Mouse (Mus musculus) adrenal gland, postnatal 14 days (tissue): Measurements from ENCODE around the gene Ghrl. TPM values are rescaled to one million over a fixed set of nuclear protein-coding genes. Genes with fewer than 3 reads are reported as not detected.
"Not testable (repeated sequence)": the region's sequence is repeated elsewhere in the genome, so short reads cannot be mapped to it uniquely, and the experiment has no call there.

Experiments
- DNase-seq: peaks from one replicate; pipeline ENCODE4 v3.0.0; 2021; ENCODE audit warnings: mixed read lengths
- long read RNA-seq, 2 experiments: library from polyadenylated mRNA; stranded (forward); transcript quantifications; one replicate each; pipeline ENCODE4 v2.0.0; 2021
- total RNA-seq: library from RNA; stranded (reverse); gene quantifications from 2 replicates; pipeline ENCODE4 v1.2.3, GENCODE M21; 2021

The Ghrl gene
- not detected in 2 replicates for total RNA-seq
- long read RNA-seq, experiment 1, result 0 reads
- long read RNA-seq, experiment 2, result 0 reads

DNA sequence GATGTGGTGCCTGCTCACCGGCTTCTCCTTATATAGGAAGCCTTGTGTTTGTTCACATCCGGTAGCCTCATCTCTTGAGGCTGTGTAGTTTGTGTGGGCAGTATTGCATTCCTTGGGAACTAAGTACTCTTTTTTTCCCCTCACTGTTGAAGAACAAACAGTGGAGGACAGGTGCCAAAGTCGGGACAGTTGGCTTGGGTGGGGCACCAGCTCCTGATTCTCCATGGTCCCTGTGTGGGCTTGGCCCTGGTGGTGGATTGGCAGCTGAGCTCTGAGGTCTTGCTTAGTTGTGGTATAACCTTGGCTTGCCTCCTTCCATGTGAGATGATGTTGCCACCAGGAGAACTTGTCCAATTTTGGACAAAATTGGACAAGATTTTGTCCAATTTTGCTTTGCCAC is at the start of gene Ghrl:
Gene Ghrl (minus strand): TSS at position 3 of the 400 bp plus-strand sequence.
- no peak for DNase-seq

DNA sequence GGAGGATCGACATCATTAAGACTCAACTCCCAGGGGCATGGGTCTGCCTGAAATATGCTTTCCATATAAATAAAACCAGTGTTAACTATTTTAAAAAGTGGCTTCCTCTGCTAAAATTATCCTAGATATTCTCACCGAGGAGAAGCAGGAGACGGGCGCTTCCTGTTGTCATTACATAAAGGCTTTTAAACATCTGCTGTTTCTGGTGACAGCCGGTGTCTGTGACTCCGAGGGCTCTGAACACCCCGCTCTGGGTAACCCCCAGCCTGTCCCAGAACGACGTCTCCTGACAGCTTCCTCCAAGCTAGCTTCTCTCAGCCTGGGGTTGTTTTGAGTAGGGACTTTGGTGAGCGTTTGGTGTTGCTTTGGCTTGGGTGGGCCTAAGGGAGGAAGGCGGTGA is 49.1 kb upstream of the Ghrl start:
- no peak for DNase-seq

DNA sequence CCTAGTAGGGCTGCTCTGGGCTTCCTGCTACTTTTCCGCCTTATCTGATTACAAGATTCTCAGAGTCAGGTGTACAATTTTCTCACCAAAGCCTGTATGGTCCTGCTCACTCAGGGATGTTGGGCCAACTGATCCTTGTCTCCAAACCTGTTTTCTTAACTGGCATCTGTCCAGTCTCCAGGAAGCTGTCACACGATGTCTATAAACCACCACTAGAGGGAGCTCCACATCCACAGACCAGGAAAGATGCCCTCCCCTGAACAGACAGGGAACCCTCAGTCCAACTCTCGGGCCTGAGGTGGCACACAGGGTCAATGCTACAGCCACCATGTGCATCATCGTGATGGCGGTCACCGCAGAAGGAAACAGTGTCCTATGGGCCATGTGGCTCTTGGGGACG is 42.0 kb upstream of the Ghrl start:
- DNase-seq, result peak; percentile 72

DNA sequence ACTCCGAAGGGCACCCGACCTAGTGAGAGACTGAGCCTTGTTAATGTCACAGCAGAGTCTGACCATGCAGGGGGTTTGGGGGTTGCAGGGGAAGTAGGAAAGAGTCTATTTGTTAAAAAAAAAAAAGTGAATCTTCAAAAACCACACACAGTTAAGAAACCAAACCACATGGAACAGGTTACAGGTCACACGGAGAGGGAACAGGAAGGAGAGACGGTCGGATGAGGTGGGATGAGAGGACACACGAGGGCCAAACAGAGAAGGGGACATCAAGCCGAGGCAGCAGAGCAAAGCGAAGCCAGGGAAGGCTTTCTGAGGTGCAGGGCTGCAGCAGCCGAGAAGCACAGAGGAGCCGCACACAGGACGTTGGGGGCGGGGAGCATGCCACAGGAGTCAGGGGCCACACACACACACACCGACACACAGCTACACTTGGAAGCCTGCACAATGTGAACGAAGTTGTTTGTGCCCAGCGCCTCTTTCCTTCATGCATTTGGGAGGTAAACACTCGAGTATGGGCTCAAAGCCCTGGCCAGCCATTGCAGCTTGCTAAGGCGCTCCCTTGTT is 29.5 kb upstream of the Ghrl start:
- no peak for DNase-seq

DNA sequence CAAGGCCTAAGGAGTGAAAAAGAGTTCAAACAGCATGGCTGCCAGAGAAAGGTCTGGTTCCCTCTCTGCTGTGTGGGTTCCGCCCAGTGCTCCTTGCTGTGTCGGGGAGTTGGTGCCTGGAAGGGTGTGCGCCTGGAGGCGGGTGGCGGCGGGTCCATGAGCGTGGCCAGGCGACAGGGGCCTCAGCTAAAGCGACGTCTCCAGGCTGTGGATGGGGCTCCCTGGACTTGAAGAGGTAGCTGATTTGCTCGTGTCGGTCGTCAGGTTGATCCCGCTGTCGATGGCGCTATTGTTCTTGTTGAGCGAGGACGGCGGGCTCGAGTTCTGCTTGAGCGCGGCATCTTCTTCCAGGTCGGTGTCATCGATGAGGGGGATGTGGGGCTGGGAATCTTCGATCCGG is 28.7 kb upstream of the Ghrl start:
- no peak for DNase-seq

DNA sequence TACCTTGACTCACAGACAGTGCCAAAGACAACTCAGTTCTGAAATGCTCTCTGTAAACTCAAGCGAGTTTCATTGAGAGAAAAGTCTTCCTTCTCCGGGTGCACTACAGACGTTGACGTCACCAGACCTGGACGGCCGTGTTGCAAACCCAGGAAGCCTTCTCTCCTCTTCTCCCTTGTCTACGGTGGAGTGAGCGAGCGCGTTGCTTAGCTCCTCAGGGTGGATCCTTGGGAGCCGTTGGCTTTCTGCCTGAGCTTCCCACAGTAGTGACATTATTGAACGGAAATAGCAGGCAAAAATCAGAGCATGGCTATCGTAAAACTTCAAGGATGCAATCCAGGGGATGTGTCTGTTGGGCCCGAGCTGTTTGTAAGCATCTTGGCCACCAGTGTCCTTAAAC is 27.6 kb upstream of the Ghrl start:
- DNase-seq, result no peak

DNA sequence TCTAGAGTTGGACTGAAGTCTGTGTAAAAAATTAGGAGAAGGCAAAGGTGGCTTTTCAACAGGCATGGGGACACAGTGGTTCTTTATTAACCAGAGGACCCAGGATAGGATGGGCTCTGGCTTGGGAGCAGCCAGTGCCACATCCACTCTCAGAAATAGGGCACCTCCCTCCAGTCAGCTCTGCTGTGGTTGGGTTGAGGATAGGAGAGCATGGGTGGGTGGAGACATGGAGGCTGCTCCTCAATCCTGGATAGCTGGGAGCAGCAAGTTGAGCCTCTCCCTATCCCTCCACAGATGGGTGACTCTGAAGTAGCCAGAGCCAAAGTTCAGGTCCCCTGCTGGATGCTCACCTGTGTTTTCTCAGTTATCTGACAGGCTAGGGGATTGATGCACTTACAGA is 25.4 kb upstream of the Ghrl start:
- no peak for DNase-seq

DNA sequence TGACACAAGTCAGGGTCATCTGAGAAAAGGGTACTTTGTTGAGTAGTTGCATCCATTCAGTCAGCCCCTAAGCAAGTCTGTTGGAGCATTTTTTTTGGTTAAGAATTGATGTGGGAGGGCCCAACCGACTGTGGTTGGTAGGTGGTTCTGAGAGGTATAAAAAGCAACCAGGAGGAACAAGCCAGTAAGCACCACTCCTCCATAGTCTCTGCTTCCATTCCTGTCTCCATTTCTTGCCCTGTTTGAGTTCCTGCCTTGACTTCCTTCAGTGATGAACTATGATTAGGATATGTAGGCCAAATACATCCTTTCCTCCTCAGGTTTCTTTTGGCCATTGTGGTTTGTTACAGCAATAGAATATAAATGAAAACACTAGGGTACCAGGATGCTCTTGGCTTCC is 23.4 kb upstream of the Ghrl start:
- no peak for DNase-seq

DNA sequence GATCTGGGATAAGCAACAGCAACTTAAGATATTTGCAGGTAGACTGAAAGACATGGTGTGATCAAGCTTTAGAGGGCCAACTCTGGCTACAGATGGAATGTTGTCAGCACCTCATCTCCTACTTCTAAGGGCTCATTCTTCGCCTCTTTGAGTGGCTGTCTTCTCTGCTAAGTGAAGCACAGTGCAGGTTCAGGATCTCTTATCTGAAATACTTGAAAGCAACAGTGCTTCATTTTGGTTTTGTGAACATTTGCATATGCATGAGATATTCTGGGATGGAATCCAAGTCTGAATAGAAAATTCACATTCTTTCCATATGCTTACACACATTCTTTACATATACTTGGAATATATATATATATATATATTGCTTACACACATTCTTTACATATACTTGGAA is 22.6 kb upstream of the Ghrl start:
- DNase-seq, result no peak

DNA sequence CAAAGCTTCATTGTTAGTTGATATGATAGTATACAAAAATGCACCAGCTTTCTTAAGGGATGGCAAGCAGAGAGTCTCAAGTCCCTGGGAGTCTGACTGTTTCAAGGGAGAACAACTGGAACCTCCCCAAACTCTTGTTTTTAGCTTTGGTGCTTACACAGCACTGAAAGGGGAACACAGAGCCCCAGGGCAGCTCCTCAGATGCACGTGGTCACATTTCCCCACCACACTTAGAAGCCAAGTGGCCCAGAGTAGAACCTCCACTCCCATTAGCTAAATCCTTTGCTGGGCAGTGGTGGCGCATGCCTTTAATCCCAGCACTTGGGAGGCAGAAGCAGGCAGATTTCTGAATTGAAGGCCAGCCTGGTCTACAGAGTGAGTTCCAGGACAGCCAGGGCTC is 21.7 kb upstream of the Ghrl start:
- DNase-seq, result no peak

DNA sequence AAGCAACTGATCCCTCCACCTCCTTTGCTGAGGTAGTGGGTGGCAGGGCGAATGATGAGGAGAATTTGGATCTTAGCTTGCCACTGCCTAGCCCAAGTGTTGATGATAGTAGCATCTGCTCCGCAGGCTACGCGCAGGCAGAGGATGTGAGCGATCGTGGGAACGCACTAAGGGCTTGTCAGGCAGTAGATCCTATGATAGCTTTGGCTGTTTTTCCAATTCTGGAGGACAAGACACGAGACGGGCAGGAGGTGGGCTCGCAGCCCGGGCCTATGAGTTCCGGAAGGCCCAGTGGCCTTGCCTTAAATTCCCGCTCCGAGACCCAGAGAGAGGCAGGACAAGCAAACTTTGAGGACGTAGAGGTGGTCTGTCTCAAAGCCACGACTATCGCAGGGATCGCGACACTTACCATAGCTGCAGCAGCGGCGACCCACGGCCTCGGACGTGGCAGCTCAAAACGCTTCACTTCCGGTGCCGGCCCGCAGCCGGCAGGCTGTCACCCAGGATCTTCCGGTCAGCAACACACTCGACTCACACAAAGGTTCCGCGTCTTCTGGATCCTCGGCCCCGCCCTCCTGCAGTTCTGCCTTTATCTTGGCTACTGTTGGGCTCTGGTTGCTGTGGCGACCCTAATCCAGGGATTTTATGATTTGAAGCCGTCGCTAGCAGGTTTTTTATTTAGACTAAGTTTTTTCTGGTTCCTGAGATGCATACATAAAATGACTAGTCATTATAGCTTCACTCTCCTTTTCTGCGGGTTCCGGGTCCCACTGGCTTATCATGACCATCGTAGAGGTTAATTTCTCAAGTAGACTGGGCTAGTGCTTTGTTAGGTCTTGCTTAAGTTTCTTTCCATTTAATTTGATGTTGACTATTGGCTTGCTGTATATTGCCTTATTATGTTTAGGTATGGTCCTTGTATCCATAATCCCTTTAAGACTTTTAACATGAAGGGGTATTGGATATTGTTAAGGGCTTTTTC is 20.8 kb upstream of the Ghrl start, which contains the start of gene Sec13:
Gene Sec13 (minus strand): TSS at position 508 of the 982 bp plus-strand sequence.
- peak; percentile 91 for DNase-seq

DNA sequence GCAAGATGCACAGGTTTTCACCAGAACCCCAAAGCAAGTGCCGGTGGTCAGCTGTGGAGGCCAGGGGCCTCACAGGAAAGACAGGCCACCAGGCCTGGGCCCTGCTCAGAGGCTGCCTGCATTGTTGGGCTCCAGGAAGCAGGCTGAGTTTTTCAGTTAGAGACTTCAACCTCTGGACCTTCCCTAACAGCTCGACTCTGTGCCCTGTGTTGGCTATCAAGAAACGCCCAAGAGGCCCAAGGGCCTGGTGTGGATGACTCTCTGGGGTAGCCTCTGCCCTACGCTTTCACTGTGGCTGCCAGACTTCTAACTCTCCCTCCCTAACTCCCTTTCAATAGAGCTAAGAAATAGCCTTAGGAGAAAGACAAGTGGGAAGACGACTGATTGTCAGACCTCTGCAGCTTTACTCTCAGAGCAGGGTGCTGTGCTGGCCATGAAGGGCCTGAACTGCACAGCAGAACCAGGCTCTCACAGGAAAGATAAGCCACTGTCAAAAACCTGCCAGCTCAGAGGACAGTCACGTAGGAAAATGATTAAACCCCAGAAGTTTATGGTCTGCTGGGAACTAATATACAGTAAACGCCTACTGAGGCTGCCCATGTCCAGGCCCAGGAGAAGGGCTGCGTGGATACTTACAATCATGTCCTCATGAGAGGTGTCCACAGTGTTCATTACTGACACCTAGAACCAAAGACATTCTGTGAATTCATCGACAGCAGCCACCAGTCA is 17.8 kb upstream of the Ghrl start:
- DNase-seq, result no peak

DNA sequence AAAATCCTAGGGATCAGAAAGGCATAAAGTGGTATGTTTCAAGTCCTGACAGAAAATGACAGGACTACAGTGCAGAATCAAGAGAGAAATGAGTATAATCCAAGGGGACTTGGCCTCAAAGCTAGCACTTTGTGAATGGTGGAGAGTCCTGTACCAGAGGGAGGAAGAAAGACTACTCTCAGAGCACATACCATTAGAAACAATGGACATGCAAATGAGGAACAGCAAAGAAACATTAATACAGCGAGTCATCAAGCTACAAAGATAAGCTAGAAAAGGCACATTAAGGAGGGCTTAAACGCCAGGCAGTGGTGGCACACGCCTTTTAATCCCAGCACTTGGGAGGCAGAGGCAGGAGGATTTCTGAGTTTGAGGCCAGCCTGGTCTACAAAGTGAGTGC is 11.6 kb upstream of the Ghrl start:
- no peak for DNase-seq

DNA sequence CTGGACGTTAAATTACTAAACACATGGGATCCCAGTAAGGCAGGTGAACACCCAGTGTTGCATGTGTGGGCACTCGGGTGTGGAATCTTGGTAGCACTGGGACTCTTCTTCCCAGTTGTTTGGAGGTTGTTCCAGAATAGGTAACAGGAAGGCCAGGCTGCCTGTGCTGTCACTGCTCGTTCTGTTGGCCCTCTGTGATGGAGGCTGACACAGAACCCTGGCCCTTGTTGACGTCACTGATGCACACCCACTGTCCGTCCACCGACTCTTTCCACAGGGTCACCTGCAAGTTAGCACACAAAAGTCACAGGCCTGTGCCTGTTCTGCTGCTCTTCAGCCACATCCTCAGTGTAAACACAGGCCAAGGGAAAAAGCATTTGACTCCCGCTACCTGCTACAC is 8.5 kb upstream of the Ghrl start:
- DNase-seq, result no peak

DNA sequence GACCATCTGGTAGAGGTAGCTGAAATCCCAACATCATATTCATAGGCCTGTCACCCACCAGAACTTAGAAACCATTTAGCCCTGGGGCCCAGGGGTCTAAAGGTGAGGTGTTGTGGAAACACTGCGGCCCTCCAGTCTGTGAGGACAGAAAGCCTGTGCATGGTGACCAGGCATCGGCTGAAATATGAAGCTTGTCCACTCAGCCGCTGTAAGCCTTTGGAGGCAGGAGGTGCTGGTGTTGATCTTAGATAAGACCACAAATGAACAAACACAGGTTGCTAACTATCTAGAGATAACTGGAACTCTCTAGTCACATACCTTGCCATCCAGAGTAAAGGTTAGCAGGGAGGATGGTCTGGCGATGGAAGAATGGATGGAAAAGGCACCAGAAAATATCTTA is 1.4 kb upstream of the Ghrl start:
- DNase-seq, result no peak

DNA sequence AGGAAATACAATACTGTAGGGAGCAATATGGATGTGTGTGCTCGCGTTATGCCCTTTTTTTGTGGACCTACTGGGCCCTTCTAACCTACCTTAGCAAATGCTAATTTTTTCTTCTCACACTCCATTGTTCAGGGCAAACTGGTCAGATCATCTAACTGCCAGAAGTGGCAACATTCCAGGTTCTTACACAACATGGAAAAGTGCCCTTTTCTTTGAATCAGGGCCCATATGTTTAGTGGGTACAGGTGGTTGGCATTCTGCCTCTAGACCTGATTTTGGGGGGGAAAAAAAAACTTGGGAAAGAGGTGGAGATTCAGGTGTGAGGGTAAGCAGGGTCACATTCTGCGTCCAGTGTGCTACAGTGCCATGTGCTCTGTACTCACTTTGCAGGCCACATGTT is 2.1 kb downstream of the Ghrl start:
- no peak for DNase-seq

DNA sequence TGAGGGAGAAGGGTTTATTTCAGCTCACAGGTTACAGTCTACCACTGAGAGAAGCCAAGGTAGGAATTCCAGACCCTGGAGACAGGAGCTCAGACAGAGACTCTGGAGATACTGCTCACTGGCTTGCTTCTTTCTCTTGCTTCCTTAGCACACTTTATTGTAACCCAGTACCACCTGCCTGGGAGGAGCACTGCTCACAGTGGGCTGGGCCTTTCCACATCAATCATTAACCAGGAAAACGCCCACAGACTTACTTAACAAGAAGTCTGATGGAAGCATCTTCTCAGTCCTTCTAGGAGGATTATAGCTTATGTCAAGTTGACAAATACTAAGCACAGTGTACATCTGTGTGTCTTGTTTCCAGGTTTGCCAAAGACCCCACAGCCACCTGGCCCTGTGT is 4.9 kb downstream of the Ghrl start:
- no peak for DNase-seq

DNA sequence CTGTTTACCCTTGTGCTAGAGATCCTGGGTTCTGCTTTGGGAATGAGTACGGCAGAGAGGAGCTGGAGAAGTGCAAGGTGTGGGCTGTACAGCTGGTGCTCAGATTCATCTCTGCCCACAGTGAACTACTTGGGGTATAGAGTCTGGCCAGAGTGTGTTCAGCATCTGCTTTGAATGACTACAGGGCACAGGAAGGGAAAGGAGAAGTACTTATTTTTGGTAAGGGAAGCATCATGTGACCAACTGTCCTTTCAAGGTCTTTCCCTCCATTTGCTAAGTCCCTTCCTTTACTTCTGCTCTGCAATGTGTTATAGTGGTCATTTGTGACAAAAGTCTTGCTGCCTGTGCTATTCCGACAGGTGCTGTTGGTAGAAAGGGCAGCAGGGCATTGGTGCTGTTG is 5.4 kb downstream of the Ghrl start:
- no peak for DNase-seq

DNA sequence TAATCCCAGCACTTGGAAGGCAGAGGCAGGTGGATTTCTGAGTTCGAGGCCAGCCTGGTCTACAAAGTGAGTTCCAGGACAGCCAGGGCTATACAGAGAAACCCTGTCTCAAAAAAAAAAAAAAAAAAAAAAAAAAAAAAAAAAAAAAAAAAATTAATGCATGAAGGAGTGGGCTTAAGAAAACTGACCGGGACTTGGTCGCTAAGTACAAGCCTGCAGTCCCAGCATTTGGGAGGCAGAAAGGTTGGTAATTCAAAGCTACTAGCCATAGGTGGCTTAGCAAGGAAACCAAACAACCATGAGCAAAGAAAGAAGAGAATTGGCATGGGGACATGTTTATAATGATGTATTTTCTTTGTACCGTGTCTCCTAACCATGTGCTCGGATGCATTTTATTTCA is 6.3 kb downstream of the Ghrl start:
- not testable (repeated sequence) for DNase-seq

DNA sequence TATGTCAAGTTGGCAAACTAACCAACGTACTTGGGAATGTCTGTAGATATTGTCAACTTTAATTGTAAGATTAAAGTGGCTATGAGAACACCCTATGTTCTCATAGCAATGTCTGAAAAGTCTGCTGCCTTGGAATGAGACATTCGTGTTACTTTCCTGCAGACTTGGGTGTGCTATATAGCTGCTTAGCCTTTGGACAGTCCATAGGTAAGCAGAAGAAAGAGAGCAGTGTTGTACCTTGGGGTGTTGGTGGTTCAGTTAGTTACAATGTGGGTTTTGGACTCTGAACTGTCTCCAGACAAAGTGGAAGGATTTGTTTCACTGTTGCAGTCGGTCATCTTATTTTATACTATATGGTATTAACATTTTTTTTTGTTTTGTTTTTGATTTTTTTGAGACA is 7.0 kb downstream of the Ghrl start:
- no peak for DNase-seq

DNA sequence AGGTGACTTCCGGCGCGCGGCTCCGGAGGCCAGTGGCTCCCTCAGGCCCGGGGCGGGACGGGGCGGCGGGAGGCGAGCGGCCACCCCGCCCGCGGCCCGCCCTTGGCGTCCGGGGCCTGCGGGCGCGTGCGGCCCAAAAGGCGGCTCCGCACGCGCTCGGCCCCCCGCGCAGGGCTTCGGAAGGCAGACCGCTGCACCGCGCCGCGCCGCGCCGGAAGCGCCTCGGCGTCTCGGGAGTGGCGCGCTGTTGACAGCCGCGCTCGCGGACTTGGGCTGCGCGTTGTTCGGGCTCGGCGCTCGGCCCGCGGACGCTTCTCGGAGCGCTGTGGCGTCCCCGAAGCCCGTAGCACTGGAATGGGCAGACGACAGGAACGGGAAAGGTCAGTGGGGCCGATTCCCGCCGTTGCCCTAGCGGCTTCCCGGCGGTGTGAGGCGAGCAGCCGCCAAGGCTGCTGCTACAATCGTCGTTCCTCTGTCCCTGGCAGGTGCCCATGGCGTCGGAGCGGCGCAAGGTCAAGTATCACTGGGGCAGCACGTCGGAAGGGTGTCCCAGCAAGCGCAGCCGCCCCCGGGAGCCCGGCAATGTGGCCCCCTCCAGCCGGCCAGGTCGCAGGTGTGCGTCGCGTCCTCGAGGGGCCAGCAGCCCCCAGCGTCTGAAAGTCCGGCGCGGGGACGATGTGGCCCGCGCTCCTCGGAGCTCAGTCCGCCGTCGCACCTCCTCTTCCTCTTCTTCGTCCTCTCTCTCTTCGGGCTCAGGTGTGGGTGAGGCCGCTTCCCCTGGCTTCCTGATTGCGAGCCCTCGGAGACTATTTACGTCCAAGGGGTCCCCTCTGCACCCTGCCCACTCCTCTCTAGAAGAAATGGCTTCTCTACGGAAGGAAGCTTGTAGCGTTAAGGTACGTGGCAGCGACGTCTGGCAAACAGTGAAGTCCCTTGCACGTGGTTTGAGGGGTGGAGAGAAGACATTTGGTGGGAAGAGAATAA is 22.2 kb downstream of the Ghrl start:
- DNase-seq, result peak; percentile 70
